Mouse (Mus musculus) megakaryocyte, embryonic 14.5 days (primary cell): ENCODE measurements at regions not wholly inside any gene's neighbourhood (a gene's known extent, or its start where the extent isn't known, plus 50 kb on each side); places are given as distances from the start of the nearest gene placed in this dataset.

Experiments
- FLI1 ChIP-seq: IDR thresholded peaks from 2 replicates; pipeline ENCODE4 v1.6.1; 2012; ENCODE audit warnings: low read length, inconsistent platforms, mixed read lengths
- GATA1 ChIP-seq: IDR thresholded peaks from 3 replicates; pipeline ENCODE4 v1.6.1; 2012; ENCODE audit warnings: mixed read lengths, low read length, inconsistent platforms, borderline replicate concordance

GRCm38 (mm10) chr12:39715120-39715519 lies 322.7 kb downstream of the Arl4a start:
- TF ChIP-seq FLI1: no peak
- TF ChIP-seq GATA1: no peak
